Mouse (Mus musculus): ENCODE measurements around the gene Cdc6.

Gene Cdc6

GRCm38 (mm10) chr11:98907437-98908173, at the start of gene Cdc6:
Gene Cdc6 (plus strand): TSS chr11:98907801.
- peak; percentile 79 for DNase-seq (ENCODE audit: low spot score)

- peak; percentile 97 for DNase-seq (ENCODE audit: low spot score)
These were observed 48.6 kb upstream of the Cdc6 start for GRCm38 (mm10) chr11:98858759-98859731.

GRCm38 (mm10) chr11:98863028-98863750, 44.4 kb upstream of the Cdc6 start, which contains the start of gene Wipf2:
Gene Wipf2 (plus strand): TSS chr11:98863638.
- DNase-seq (ENCODE audit: low spot score): peak; percentile 86

- DNase-seq (ENCODE audit: low spot score): no peak
These were observed 43.7 kb upstream of the Cdc6 start for GRCm38 (mm10) chr11:98863751-98864429.

GRCm38 (mm10) chr11:98867293-98867692, 40.3 kb upstream of the Cdc6 start:
- no peak for DNase-seq (ENCODE audit: low spot score)

- DNase-seq (ENCODE audit: low spot score): no peak
These were observed 37.7 kb upstream of the Cdc6 start for GRCm38 (mm10) chr11:98869906-98870305.

GRCm38 (mm10) chr11:98870791-98871190, 36.8 kb upstream of the Cdc6 start:
- DNase-seq (ENCODE audit: low spot score): no peak

DNA sequence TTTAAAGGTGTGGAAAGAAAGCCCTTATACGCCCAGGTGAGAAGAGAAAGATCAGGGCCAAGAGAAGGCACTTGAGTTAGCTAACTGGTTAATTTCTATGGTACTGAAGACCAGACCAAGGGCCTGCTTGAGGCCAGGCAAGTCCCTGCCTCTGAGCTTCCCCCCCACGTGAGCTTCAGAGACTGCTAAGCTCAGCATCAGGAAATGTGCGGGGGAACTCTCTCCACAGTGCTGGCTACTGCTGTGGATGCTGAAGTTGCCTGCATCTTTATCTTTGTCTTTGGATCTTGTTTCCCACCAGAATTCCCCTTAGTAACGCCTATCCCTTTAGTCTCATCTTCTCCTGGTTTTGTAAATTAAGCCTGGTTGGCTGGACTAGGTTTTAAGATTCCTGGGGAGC, 36.2 kb upstream of the Cdc6 start:
- no peak for DNase-seq (ENCODE audit: low spot score)

- DNase-seq (ENCODE audit: low spot score): peak; percentile 55
These were observed 35.6 kb upstream of the Cdc6 start for GRCm38 (mm10) chr11:98872040-98872439.

GRCm38 (mm10) chr11:98873900-98874299, 33.7 kb upstream of the Cdc6 start:
- no peak for DNase-seq (ENCODE audit: low spot score)

DNA sequence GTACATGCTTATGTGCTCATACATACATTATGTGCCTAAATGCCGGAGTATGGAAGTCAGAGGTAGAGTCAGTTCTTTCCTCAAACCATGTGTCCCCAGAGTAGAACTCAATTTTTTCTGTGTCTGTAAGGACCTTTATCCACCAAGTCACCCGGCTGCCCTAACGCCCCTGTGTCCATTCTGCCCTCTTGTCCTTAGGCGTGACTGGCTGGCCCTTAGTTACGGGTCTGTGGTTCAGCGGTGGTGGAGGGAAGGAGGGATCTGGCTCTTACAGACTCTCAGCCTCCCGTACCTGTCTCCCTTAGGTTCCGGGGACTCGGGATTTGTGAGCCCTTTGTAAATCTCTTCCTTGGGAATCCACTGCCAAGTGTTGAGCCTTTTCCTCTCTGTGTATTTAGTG, 30.6 kb upstream of the Cdc6 start:
- DNase-seq (ENCODE audit: low spot score): no peak

GRCm38 (mm10) chr11:98887703-98888102, 19.9 kb upstream of the Cdc6 start:
- DNase-seq (ENCODE audit: low spot score): no peak

- DNase-seq (ENCODE audit: low spot score): no peak
These were observed 18.5 kb upstream of the Cdc6 start for GRCm38 (mm10) chr11:98889077-98889476.

DNA sequence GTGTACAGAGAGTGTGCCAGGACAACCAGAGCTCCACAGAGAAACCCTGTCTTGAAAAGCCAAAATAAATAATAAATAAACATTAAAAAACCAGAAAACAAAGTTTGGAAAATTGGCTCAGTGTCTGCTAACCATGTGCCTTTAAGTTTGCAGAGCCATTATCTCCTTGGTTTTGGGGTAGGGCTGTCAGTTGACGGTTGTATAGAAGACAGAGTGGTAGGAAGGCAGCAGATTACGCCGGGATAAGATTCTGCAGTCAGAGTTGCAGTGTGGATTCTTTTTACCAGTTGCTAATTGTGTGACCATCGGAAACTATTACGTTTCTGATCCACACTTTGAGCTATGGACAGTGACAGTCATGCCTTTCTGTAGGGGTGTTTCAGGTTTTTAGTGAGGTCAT, 17.6 kb upstream of the Cdc6 start:
- no peak for DNase-seq (ENCODE audit: low spot score)

DNA sequence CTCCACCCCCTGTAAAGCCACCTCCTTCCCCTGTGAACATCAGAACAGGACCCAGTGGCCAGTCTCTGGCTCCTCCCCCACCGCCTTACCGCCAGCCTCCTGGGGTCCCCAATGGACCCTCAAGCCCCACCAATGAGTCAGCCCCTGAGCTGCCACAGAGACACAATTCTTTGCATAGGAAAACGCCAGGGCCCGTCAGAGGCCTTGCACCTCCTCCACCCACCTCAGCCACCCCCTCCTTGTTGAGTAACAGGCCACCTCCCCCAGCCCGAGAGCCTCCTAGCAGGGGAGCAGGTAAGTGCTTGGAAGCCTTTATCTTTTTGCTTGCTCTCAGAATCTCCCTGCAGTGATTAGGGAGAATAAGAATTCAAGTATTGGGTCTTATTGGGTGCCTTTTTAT, 15.2 kb upstream of the Cdc6 start:
- DNase-seq (ENCODE audit: low spot score): no peak

GRCm38 (mm10) chr11:98900529-98901125, 7.0 kb upstream of the Cdc6 start:
- DNase-seq (ENCODE audit: low spot score): no peak

GRCm38 (mm10) chr11:98902621-98903245, 4.9 kb upstream of the Cdc6 start:
- DNase-seq (ENCODE audit: low spot score): no peak

- no peak for DNase-seq (ENCODE audit: low spot score)
These were observed 3.0 kb upstream of the Cdc6 start for GRCm38 (mm10) chr11:98904577-98904976.

DNA sequence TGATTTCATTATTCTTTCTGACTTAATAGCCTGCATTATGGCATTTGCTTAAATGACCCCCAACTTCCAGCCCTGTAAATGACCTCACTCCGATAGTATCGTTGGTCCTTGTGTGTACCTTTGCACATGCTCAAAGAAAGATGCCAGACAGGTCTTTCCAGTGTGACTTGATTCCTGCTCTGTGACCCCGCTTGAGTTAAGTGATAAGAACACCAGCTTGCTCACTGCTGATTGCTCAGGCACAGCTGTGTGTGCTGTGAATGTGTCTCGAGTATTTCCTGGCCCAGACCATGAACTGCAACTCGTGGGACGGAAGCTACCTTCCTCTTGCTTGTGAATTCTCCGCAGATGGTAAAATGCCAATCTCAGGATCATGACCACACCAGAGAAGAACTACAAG, 2.6 kb upstream of the Cdc6 start:
- no peak for DNase-seq (ENCODE audit: low spot score)

DNA sequence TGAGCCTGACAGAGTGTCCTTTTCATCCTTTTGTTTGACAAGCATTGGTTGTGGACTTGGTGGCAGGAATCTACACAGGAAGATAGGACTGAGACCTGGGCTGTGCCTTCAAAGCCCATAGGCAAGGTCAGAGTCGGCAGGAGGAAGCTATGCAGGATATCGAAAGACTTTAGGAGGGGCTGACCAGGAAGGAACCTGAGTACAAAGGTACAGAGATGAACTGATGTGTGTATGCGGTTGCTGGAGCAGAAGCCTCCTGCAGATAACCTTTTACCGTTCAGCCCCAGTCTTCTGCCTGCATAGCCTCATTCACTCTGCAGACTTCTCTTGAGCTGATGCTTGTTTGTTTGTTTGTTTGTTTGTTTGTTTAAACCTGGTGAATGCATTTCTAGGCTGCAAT, 2.0 kb upstream of the Cdc6 start:
- no peak for DNase-seq (ENCODE audit: low spot score)

DNA sequence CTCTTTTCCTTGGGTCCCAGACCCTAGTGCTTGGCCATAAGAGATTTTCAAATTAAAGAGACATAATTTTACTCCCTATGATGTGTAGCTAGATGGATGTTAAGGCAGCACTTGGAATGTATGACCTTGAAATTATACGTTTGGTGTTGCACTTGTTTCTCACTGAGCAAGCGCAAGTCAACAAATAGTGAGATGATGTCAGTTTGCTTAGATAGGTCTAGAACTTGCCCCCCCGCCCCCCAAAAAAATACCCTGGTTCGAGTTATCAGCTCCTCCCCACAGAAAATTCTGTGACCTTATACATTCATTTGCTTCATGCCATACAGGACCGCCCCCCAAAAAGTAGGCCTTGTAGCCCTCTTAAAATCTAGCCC, 551 bp upstream of the Cdc6 start:
- no peak for DNase-seq (ENCODE audit: low spot score)

Data from layer of hippocampus, adult 9-10 months (tissue).